Mouse (Mus musculus) cerebellum, adult 11-12 months (tissue): ENCODE results near the gene Neu1.
"Not testable (repeated sequence)": the region's sequence is repeated elsewhere in the genome, so short reads cannot be mapped to it uniquely, and the experiment has no call there.

ENCODE experiments used
- DNase-seq: peaks from one replicate; pipeline ENCODE4 v3.0.0; 2022

Neu1 gene

GRCm38 (mm10) chr17:34931061-34931734, at the start of gene Neu1:
Gene Neu1, plus strand, starts transcription at chr17:34931253.
- DNase-seq = peak; percentile 99

GRCm38 (mm10) chr17:34881683-34882310, 49.3 kb upstream of the Neu1 start, which contains the start of gene Gm20547:
Gene Gm20547, minus strand, starts transcription at chr17:34882042.
- no peak for DNase-seq

GRCm38 (mm10) chr17:34883332-34883731, 47.7 kb upstream of the Neu1 start:
- no peak for DNase-seq

GRCm38 (mm10) chr17:34884704-34885103, 46.3 kb upstream of the Neu1 start:
- DNase-seq = no peak

- no peak for DNase-seq
Measured at GRCm38 (mm10) chr17:34885615-34886014, 45.4 kb upstream of the Neu1 start.

- no peak for DNase-seq
Measured at GRCm38 (mm10) chr17:34887942-34888341, 43.1 kb upstream of the Neu1 start.

- no peak for DNase-seq
Measured at GRCm38 (mm10) chr17:34890074-34890743, 40.8 kb upstream of the Neu1 start.

GRCm38 (mm10) chr17:34891377-34891776, 39.7 kb upstream of the Neu1 start:
- no peak for DNase-seq

- no peak for DNase-seq
Measured at GRCm38 (mm10) chr17:34893072-34893824, 37.8 kb upstream of the Neu1 start.

- peak; percentile 93 for DNase-seq
Measured at GRCm38 (mm10) chr17:34894074-34894597, 36.9 kb upstream of the Neu1 start.

- peak; percentile 80 for DNase-seq
Measured at GRCm38 (mm10) chr17:34894801-34895530, 36.1 kb upstream of the Neu1 start.

GRCm38 (mm10) chr17:34895724-34896123, 35.3 kb upstream of the Neu1 start:
- peak; percentile 64 for DNase-seq

- DNase-seq = peak; percentile 62
Measured at GRCm38 (mm10) chr17:34896366-34896765, 34.7 kb upstream of the Neu1 start.

- peak; percentile 71 for DNase-seq
Measured at GRCm38 (mm10) chr17:34897373-34898159, 33.5 kb upstream of the Neu1 start.

- DNase-seq = peak; percentile 85
Measured at GRCm38 (mm10) chr17:34898160-34898586, 32.9 kb upstream of the Neu1 start, which contains the start of the genes C2 and Ehmt2. Gene C2, minus strand, starts transcription at chr17:34898265. Gene Ehmt2, plus strand, starts transcription at chr17:34898469.

GRCm38 (mm10) chr17:34898706-34899052, 32.4 kb upstream of the Neu1 start:
- DNase-seq = no peak

GRCm38 (mm10) chr17:34899053-34899889, 31.8 kb upstream of the Neu1 start:
- peak; percentile 78 for DNase-seq

- DNase-seq = no peak
Measured at GRCm38 (mm10) chr17:34899890-34900243, 31.2 kb upstream of the Neu1 start.

- DNase-seq = not testable (repeated sequence)
Measured at GRCm38 (mm10) chr17:34900826-34901225, 30.2 kb upstream of the Neu1 start.

GRCm38 (mm10) chr17:34901948-34902347, 29.1 kb upstream of the Neu1 start:
- DNase-seq = not testable (repeated sequence)
